Mouse (Mus musculus) E14TG2a.4 (cell line): Measurements from ENCODE around the gene Dync1li1.

Experiments used
- H3K27me3 ChIP-seq: 2 replicates; pipeline ENCODE4 v1.6.1; 2014; ENCODE audit warnings: low read length, control low read depth; ENCODE audit not compliant: insufficient read depth
- H3K36me3 ChIP-seq: 2 replicates; pipeline ENCODE4 v1.6.1; 2014; ENCODE audit warnings: low read length, control low read depth; ENCODE audit not compliant: insufficient read depth
- H3K4me1 ChIP-seq: replicated peaks from 2 replicates; pipeline ENCODE4 v1.6.1; 2014; ENCODE audit warnings: low read depth, low read length, control low read depth
- H3K4me3 ChIP-seq: replicated peaks from 2 replicates; pipeline ENCODE4 v1.5.1; 2014; ENCODE audit warnings: mild to moderate bottlenecking, low read length
- H3K9me3 ChIP-seq: 2 replicates; pipeline ENCODE4 v1.6.1; 2014; ENCODE audit warnings: low read length, control low read depth
- CTCF ChIP-seq: conservative IDR thresholded peaks from 2 replicates; pipeline ENCODE4 v1.5.1; 2014; ENCODE audit warnings: low read length
- NANOG ChIP-seq: IDR thresholded peaks from 2 replicates; pipeline ENCODE4 v1.6.1; 2014; ENCODE audit warnings: borderline replicate concordance, low read length, mixed read lengths
- POU5F1 ChIP-seq: IDR thresholded peaks from 2 replicates; pipeline ENCODE4 v1.6.1; 2014; ENCODE audit warnings: low read length, borderline replicate concordance

Gene Dync1li1

DNA sequence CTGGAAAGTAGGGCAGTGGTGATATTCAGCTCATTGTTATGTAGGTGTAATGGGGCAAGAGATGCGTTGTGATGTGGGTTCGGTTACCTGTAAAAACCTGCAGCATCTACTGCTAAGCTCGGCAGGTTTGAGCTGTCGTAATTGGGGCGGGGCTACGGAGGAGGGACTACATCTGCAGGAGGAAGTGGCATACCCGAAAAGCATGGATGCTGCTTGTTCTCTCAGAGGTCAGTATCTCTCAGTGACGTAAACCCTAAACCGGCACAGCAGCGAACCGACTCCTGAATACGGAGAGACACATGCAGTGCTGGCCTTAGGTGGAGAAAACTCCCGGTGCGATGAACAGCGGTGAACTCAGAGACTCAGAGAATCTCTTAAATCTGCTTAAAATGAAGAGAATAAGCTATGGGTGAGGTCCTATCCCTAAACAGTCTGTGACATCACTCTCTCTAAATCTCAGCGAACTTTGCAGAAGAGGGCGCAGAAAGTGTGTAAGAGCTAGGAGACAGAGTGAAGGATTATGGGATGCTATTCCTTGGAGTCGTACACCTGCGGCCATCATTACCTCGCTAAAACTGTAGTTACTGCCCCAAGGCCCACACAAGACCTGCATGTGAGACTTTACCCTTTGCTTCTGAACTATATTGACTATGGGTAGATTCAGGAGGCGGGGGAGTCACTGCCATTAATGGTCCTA, 37.5 kb upstream of the Dync1li1 start:
- TF ChIP-seq POU5F1 (no peak), NANOG (no peak), CTCF (no peak)
- H3K36me3 ChIP-seq, result no peaks in the 10 kb centered on the region

DNA sequence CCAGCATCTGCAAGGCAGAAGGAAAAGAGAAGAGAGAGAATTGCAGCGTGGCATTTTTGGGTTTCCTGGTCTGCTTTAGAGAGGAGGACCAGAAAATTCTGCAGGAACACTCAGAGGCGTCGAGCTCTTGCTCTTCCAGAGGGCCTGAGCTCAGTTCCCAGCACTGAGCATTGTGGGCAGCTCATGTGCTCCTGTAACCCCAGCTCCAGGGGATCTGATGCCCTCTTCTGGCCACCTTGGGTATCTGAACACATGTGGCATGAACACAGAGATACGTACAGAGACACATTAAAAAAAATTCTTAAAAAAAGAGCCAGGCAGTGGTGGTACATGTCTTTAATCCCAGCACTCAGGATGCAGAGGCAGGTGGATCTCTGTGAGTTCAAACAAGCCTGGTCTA, 33.2 kb upstream of the Dync1li1 start:
- H3K36me3 ChIP-seq, result no peaks in the 10 kb centered on the region
- H3K4me3 ChIP-seq, result no peak overlapping the region
- TF ChIP-seq NANOG (no peak), CTCF (peak; percentile 38)

More for the DNA sequence above, 37.5 kb upstream of the Dync1li1 start:
- peaks cover 19% of the 10 kb centered on the region for H3K9me3 ChIP-seq
- 0 out of 2 replicates have a peak, but pooled peaks cover 7% of the 10 kb centered on the region for H3K27me3 ChIP-seq
- H3K4me1 ChIP-seq, result peaks cover 37% of the 10 kb centered on the region
- peak overlapping the region; percentile 58 for H3K4me3 ChIP-seq

DNA sequence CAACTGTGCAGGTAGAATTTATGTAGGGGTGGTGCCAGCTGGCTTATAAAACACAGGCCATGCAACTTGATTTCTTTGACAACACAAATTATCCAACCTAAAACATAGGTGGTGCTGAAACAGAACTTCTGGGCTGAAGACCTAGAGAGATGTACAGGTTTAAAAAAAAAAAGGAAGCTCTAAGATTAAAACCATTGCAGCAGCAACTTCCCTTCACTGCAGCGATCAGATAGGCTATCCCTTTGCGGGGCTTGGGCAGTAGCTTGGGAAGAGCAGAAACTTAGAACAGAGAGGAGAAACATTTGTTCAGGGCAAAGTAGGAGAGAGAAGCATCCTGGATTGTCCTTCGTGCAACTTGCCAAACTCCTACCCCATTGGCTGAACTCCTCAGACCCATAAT, 31.9 kb upstream of the Dync1li1 start:
- 0 out of 2 replicates have a peak, but pooled peaks cover 7% of the 10 kb centered on the region for H3K27me3 ChIP-seq
- no peak for TF ChIP-seq CTCF
- no peak for TF ChIP-seq POU5F1
- no peak for TF ChIP-seq NANOG
- peaks cover 34% of the 10 kb centered on the region for H3K4me1 ChIP-seq
- no peaks in the 10 kb centered on the region for H3K36me3 ChIP-seq
- H3K9me3 ChIP-seq, result peaks cover 19% of the 10 kb centered on the region
- no peak overlapping the region for H3K4me3 ChIP-seq

More for the DNA sequence above, 33.2 kb upstream of the Dync1li1 start:
- peaks cover 43% of the 10 kb centered on the region for H3K4me1 ChIP-seq
- H3K27me3 ChIP-seq, result 0 out of 2 replicates have a peak, but pooled peaks cover 7% of the 10 kb centered on the region
- peaks cover 19% of the 10 kb centered on the region for H3K9me3 ChIP-seq

DNA sequence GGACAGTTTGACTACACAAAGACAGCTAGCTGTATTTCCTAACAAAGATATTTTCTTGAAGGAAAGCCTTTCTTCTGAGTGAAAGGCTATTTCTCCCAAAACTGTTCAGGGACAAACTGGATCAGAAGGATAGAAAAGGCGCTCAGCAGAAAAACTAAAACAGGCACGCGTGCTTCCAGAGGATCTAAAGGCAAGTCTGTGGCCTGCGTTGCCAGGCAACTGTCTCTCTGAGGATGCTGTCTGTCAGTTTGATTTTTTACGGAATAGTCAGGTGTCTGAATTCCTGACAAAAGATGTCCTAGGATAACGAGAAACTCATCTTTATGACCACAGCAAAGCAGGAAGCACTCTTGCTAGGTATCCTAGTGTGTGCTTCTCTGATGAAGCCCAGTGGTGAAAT, 28.1 kb upstream of the Dync1li1 start:
- TF ChIP-seq POU5F1 (no peak), NANOG (no peak), CTCF (no peak)
- H3K9me3 ChIP-seq, result no peaks in the 10 kb centered on the region

DNA sequence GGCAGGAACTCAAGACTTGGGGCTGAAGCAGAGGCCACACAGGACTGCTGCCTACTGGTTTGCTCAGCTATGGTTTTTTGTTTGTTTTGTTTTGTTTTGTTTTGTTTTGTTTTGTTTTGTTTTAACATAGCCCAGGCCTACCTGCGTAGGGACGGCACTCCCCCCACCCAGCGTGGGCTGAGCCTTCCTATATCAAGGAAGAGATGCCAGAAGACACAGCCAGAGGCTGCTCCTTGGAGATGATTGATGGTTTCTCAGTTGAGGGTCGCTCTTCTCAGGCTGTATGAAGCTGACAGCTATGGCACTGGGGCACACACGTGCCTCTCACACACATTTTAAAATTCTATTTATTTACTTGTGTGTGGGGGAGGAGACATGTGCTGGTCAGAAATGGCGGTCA, 27.6 kb upstream of the Dync1li1 start:
- TF ChIP-seq CTCF (no peak), POU5F1 (no peak), NANOG (no peak)
- no peaks in the 10 kb centered on the region for H3K9me3 ChIP-seq
- H3K36me3 ChIP-seq, result no peaks in the 10 kb centered on the region
- H3K4me1 ChIP-seq, result peaks cover 61% of the 10 kb centered on the region
- H3K4me3 ChIP-seq, result no peak overlapping the region
- no peaks in the 10 kb centered on the region for H3K27me3 ChIP-seq

More for the DNA sequence above, 28.1 kb upstream of the Dync1li1 start:
- Histone ChIP-seq H3K4me3 (no peak overlapping the region), H3K4me1 (peaks cover 60% of the 10 kb centered on the region), H3K36me3 (no peaks in the 10 kb centered on the region), H3K27me3 (no peaks in the 10 kb centered on the region)

DNA sequence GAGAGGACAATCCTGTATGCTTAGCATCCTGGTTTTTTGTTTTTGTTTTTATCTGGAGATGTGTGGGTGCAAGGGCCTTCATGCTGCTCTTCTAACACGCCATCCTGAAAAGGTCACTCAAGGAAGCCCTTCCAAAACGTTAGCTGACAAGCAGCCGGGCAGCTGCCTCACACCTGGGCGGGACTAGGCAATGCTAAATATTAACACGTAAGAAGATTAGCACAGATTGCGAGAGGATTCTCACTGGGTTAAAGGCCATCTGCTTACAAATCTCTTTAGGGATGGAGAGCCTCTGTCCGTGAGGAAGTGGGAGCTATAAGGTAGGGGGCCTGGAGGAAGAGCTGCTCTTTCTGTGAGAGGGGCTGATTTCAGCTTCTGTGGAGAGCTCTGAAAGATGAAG, 26.6 kb upstream of the Dync1li1 start:
- Histone ChIP-seq H3K4me3 (no peak overlapping the region), H3K36me3 (no peaks in the 10 kb centered on the region), H3K9me3 (no peaks in the 10 kb centered on the region), H3K27me3 (no peaks in the 10 kb centered on the region), H3K4me1 (peaks cover 66% of the 10 kb centered on the region)
- no peak for TF ChIP-seq NANOG
- no peak for TF ChIP-seq POU5F1
- TF ChIP-seq CTCF, result no peak

DNA sequence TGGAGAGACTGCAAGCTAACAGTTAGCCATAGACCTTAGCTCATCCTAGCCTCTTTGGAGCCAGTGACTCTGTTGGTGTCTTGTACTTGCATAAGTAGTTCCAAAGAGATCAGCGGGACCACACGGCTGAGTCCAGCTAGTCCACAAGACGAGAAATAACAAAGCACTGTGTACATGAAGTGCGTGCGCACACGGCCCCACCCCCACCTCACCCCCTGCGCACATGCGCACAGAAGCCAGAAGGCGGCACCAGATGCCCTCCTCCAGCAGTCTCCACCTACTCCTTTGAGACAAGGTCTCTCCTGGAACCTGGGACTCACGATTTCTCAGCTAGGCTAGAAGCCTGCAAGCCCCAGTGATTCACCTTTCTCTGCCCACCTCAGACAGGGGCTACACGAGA, 24.8 kb upstream of the Dync1li1 start:
- TF ChIP-seq CTCF, result no peak
- no peak for TF ChIP-seq NANOG
- no peak for TF ChIP-seq POU5F1
- no peaks in the 10 kb centered on the region for H3K9me3 ChIP-seq
- H3K36me3 ChIP-seq, result no peaks in the 10 kb centered on the region
- H3K27me3 ChIP-seq, result no peaks in the 10 kb centered on the region
- peaks cover 73% of the 10 kb centered on the region for H3K4me1 ChIP-seq
- H3K4me3 ChIP-seq, result peak overlapping the region; percentile 73

DNA sequence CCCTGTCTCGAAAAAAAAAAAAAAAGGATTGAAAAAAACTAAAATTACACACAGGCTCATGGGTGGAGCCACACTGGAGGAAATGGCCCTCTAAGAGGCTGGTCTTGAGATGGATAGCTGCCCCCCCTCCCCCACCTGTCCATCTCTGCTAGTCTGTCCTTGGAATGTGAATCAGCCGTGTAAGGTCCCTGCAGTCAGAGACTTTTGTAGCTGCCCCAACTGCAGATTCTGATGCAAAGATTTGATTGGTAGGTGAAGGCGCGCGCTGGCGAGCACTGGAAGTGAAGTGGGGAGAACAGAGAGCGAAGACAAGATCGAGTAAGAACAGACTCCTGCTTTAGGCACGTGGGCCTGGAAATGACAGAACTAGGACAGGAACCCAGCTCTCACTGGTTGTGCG, 21.7 kb upstream of the Dync1li1 start:
- Histone ChIP-seq H3K4me3 (peak overlapping the region; percentile 37; the same call in 1 of the 2 replicates), H3K4me1 (peaks cover 57% of the 10 kb centered on the region), H3K27me3 (no peaks in the 10 kb centered on the region), H3K36me3 (no peaks in the 10 kb centered on the region), H3K9me3 (no peaks in the 10 kb centered on the region)
- no peak for TF ChIP-seq NANOG
- no peak for TF ChIP-seq POU5F1
- no peak for TF ChIP-seq CTCF

DNA sequence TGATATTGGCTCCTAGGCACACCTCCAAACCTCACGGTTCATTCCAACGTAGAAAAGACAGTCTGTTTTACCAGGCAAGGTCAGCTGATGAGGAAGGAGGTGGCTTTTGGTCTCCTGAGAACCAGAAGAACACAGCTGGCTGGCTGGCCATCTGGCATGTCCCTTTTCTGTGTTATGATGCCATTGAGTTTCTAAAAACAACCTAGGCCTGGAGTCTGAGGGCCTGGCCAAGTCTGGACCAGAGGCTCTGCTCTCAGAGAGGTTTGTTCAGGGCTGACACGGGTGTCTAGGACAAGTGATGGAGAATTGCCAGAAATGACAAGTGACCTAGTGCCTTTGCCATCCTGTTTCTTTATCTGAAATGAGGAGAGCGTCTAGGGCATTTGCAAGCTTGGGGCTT, 20.5 kb upstream of the Dync1li1 start:
- TF ChIP-seq NANOG, result no peak
- Histone ChIP-seq H3K27me3 (no peaks in the 10 kb centered on the region), H3K4me3 (no peak overlapping the region), H3K9me3 (no peaks in the 10 kb centered on the region), H3K36me3 (no peaks in the 10 kb centered on the region), H3K4me1 (peaks cover 57% of the 10 kb centered on the region)
